Mouse (Mus musculus) liver, adult 2 months (tissue): ENCODE data around the gene Ahsa1. TPM values are rescaled to one million over a fixed set of nuclear protein-coding genes. Genes with fewer than 3 reads are reported as not detected.
A peak's percentile ranks its signal among the peaks of the same experiment; 100 is the strongest.
"Not testable (repeated sequence)": the region's sequence is repeated elsewhere in the genome, so short reads cannot be mapped to it uniquely, and the experiment has no call there.

Source experiments
- DNase-seq: peaks from one replicate; pipeline ENCODE4 v3.0.0-alpha.2; 2011; ENCODE audit warnings: low read depth, low spot score; ENCODE audit errors: extremely low read depth
- H3K27ac ChIP-seq: fragments of 200-500 bp; replicated peaks from 2 replicates; pipeline ENCODE4 v1.5.1; 2012; ENCODE audit warnings: low read depth, mild to moderate bottlenecking, control low read depth, inconsistent platforms, low read length; ENCODE audit not compliant: insufficient read depth
- H3K27me3 ChIP-seq: fragments of 200-500 bp; 2 replicates; pipeline ENCODE4 v1.6.1; 2012; ENCODE audit warnings: mild to moderate bottlenecking, moderate library complexity, low read length, inconsistent platforms; ENCODE audit not compliant: control insufficient read depth, insufficient read depth
- H3K36me3 ChIP-seq: fragments of 200-500 bp; 2 replicates; pipeline ENCODE4 v1.6.1; 2012; ENCODE audit warnings: low read length, inconsistent platforms; ENCODE audit not compliant: control insufficient read depth, insufficient read depth
- H3K4me1 ChIP-seq: fragments of 200-500 bp; 2 replicates; pipeline ENCODE4 v1.6.1; 2011; ENCODE audit warnings: low read length; ENCODE audit not compliant: control insufficient read depth, insufficient read depth
- H3K4me3 ChIP-seq: fragments of 200-500 bp; 2 replicates; pipeline ENCODE4 v1.5.1; 2011; ENCODE audit warnings: low read depth, mild to moderate bottlenecking, control low read depth, low read length, moderate library complexity; ENCODE audit not compliant: insufficient read depth
- H3K79me2 ChIP-seq: fragments of 200-500 bp; 2 replicates; pipeline ENCODE4 v1.6.1; 2012; ENCODE audit warnings: inconsistent platforms, mild to moderate bottlenecking, low read length, moderate library complexity; ENCODE audit not compliant: control insufficient read depth, insufficient read depth
- H3K9ac ChIP-seq: fragments of 200-500 bp; 2 replicates; pipeline ENCODE4 v1.6.1; 2012; ENCODE audit warnings: low read depth, mild to moderate bottlenecking, control low read depth, inconsistent platforms, low read length
- CTCF ChIP-seq: fragments of 200-500 bp; IDR thresholded peaks from 2 replicates; pipeline ENCODE4 v1.5.1; 2011; ENCODE audit warnings: low read depth, low read length, control low read depth
- POLR2A ChIP-seq: fragments of 200-500 bp; IDR thresholded peaks from 2 replicates; pipeline ENCODE4 v1.6.1; 2011; ENCODE audit warnings: low read length, control low read depth; ENCODE audit not compliant: insufficient read depth; ENCODE audit errors: extremely low read depth
- WGBS: fragments of 180-500 bp; shearing (Covaris S2); methylation state at CpG from one replicate; pipeline ENCODE4 v1.1.7; 2018; 5-methylcytosine and 5-hydroxymethylcytosine counted together
- polyA plus RNA-seq: library from polyadenylated mRNA; depleted of rRNA; stranded (reverse); fragments of >200 nt; gene quantifications from 2 replicates; pipeline ENCODE4 v1.2.3, GENCODE M21; 2012
- total RNA-seq: library from RNA; depleted of rRNA; stranded (reverse); fragments of >200 nt; gene quantifications from 2 replicates; pipeline ENCODE4 v1.2.3, GENCODE M21; 2014

Gene Ahsa1
- total and polyA plus RNA-seq, 2 experiments: 67.4 to 92.9 TPM

DNA sequence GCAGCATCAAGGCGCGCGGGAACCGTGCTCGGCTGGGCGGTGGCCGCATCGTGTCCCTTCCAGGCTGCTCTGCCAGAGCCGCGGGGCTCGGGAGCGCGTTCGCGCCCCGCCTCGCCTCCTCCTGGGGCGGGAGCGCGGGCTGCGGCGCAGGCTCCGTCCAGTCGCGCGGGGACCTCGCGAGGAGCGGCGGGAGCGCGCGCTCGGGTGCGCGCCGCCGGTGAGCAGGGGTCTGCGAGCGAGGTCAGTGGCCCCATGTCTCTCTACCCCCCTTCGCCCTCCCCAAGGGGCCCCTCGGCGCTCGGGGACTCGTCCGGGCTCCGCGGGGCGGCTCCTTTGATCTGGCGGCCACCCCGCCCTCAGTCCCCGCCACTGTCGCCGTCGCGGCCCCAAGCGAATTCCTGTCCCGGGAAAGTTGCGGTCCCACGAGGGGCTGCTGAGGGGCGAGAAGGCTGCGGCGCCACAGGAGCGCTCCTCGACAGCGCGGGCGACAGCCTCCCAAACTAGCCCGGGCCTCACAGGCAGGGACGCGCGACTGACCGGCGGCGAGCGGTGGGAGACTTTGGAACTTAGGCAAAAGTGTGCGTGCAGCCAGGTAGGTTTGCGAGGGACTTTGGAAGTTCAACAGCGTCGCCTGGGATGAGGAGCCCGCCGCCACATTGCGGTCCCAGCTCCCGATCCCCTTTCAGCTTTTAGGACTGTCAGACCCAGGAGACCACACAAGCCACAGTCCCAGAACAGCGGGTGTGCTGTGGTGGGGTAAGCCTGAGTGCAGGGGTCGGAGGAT lies 33.6 kb downstream of the Ahsa1 start, which contains the start of gene Ism2:
TSS of gene Ism2 (minus strand) at position 49 of the 784 bp plus-strand sequence.
- no peak within 1 kb of the TSS for H3K27ac ChIP-seq
- no peak for TF ChIP-seq CTCF
- TF ChIP-seq POLR2A: no peak
- no peaks in the 10 kb centered on the region for H3K36me3 ChIP-seq
- DNase-seq: peak; percentile 47
- peak within 1 kb of the TSS; percentile 88 for H3K9ac ChIP-seq
- peaks cover 6% of the 10 kb centered on the region; the same call in 1 of the 2 replicates for H3K27me3 ChIP-seq
- WGBS: under 1% methylated on average over 86 of the region's 86 CpGs
- H3K79me2 ChIP-seq: no peaks in the 10 kb centered on the region
- peak within 1 kb of the TSS; percentile 83 for H3K4me3 ChIP-seq
- H3K4me1 ChIP-seq: peaks cover 7% of the 10 kb centered on the region; the same call in 1 of the 2 replicates

- H3K4me3 ChIP-seq: peak overlapping the region; percentile 83
- H3K27ac ChIP-seq: no peak overlapping the region
- H3K4me1 ChIP-seq: peaks cover 7% of the 10 kb centered on the region; the same call in 1 of the 2 replicates
- peaks cover 6% of the 10 kb centered on the region; the same call in 1 of the 2 replicates for H3K27me3 ChIP-seq
- 6% methylated on average over 9 of the region's 9 CpGs for WGBS
- no peaks in the 10 kb centered on the region for H3K79me2 ChIP-seq
- no peak for DNase-seq
- no peaks in the 10 kb centered on the region for H3K36me3 ChIP-seq
- peak overlapping the region; percentile 88; the same call in 1 of the 2 replicates for H3K9ac ChIP-seq
- TF ChIP-seq POLR2A (no peak), CTCF (no peak)
These were observed 34.1 kb downstream of the Ahsa1 start for GRCm38 (mm10) chr12:87300441-87300690.

DNA sequence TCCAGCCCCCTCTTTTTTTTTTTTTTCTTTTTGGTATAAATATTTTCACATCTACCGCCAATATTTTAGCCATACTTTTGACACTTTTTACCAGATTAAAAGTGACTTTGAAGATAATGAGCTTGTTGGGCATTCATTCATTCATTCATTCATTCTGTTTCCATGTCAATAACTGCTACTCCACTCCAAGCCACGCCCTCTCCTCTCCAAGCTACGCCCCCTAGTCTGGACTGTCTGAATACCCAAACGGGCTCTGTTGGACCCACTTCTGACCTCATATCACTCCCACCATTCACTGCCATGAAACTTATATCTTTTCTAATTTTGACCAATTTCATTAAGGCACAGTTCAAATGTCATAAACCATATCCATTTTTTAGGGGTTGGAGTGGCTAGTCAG lies 34.9 kb downstream of the Ahsa1 start:
- 67% methylated on average over 4 of the region's 4 CpGs for WGBS
- H3K27ac ChIP-seq: no peak overlapping the region
- H3K4me1 ChIP-seq: peaks cover 7% of the 10 kb centered on the region; the same call in 1 of the 2 replicates
- no peaks in the 10 kb centered on the region for H3K36me3 ChIP-seq
- TF ChIP-seq POLR2A: no peak
- no peak for TF ChIP-seq CTCF
- H3K27me3 ChIP-seq: peaks cover 6% of the 10 kb centered on the region; the same call in 1 of the 2 replicates
- no peaks in the 10 kb centered on the region for H3K79me2 ChIP-seq
- H3K9ac ChIP-seq: no peak overlapping the region
- H3K4me3 ChIP-seq: no peak overlapping the region
- DNase-seq: no peak

DNA sequence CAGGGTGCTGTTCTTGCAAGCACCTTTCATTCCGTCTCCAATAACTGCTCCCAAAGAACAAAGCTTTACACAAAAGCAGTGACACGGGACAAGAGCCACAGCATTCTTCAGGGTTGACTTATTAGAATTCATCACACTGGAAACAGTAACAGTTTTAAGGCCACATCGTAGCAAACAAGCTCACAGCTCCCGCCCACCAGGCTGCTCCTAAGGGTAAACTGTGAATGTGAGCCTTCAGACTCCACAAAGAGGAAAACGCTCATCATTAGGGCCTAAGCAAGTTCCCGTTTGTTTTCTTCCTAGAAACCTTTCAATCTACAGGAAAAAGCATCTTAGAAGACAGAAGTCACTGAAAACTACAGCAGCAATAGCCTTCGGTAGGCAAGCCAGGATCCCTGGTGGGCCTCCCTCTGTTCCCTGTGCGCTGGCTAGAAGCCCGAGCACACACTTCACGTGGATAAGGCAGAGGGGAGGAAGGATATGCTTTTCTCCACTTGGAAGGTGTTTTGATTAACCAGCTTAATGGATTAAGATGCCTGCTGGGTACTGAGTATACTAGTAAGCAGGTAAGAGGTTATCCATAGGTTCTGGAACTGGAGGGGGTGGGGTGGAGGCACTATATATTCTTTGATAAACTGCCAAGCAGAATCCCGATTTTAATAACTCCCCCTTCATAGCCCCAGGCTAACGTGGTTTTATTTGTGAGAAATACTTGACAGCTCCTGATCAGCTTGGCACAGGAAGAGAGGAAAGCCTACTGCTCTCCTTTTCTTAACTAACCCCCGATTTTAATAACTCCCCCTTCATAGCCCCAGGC lies 39.7 kb downstream of the Ahsa1 start:
- no peak for TF ChIP-seq POLR2A
- TF ChIP-seq CTCF: no peak
- whole genome bisulfite sequencing: 59% methylated on average over 13 of the region's 13 CpGs
- no peaks in the 10 kb centered on the region for H3K4me1 ChIP-seq
- H3K27me3 ChIP-seq: no peaks in the 10 kb centered on the region
- no peaks in the 10 kb centered on the region for H3K79me2 ChIP-seq
- DNase-seq: no peak
- H3K4me3 ChIP-seq: no peak overlapping the region
- peaks cover 11% of the 10 kb centered on the region; the same call in 1 of the 2 replicates for H3K36me3 ChIP-seq
- H3K9ac ChIP-seq: no peak overlapping the region
- no peak overlapping the region for H3K27ac ChIP-seq

- not testable (repeated sequence) for H3K27me3 ChIP-seq, H3K4me1 ChIP-seq, DNase-seq, H3K4me3 ChIP-seq, H3K27ac ChIP-seq, H3K9ac ChIP-seq, H3K79me2 ChIP-seq
- WGBS: 88% methylated on average over 4 of the region's 4 CpGs
- peaks cover 14% of the 10 kb centered on the region; the same call in 1 of the 2 replicates for H3K36me3 ChIP-seq
These were observed 40.2 kb downstream of the Ahsa1 start for GRCm38 (mm10) chr12:87306584-87306844.

GRCm38 (mm10) chr12:87313098-87313497 lies 46.8 kb downstream of the Ahsa1 start:
- peaks cover 18% of the 10 kb centered on the region; the same call in 1 of the 2 replicates for H3K36me3 ChIP-seq
- H3K9ac ChIP-seq: no peak overlapping the region
- H3K4me3 ChIP-seq: no peak overlapping the region
- no peaks in the 10 kb centered on the region for H3K79me2 ChIP-seq
- no peaks in the 10 kb centered on the region for H3K4me1 ChIP-seq
- no peaks in the 10 kb centered on the region for H3K27me3 ChIP-seq
- DNase-seq: no peak
- TF ChIP-seq CTCF (no peak), POLR2A (no peak)
- no peak overlapping the region for H3K27ac ChIP-seq
- WGBS: 67% methylated on average over 2 of the region's 2 CpGs
